Mouse (Mus musculus): ENCODE data around the gene Supt5.
A peak's percentile ranks its signal among the peaks of the same experiment; 100 is the strongest.
"Not testable (repeated sequence)": the region's sequence is repeated elsewhere in the genome, so short reads cannot be mapped to it uniquely, and the experiment has no call there.

Supt5 gene

DNA sequence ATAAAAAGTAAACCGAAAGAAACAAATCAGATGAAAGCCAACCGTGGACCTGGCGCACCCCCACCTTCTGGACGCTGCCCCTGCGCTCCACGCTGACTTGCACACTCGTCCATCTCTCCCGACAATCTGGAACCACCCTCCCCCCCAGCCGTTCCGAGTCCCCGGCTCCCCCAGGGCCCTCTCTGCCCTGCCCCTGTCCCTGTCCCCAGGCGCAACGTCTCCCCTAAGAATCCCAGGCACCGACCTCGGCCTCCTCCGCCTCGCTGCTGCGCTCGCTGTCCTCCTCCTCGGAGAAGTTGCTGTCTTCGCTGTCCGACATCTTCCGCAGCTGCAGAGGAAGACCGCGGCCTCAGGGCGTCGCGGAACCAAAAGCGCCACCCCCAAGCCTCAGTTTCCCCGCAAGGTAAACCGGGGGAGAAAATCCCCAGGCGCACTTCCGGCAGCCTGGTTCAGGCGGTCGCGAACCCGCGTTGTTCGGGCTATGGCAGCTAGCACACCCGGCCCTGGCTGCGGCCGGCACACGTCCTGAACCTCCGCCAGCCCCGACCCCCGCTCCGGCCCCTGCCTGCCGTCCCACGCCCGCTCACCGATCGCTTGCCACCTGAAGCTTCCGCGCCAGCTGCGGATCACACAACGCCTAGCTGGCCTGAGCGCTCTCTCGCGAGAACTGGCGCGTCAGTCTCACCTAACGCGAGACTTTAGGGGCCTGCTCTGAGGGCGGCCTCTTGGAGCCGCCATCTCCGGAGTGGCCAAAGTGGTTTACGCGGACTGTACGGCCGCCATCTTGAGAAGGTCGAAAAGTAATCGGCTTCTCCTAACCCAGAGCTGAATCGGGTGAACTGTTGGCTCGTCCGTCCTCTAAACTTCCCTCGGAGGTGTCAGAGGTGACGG is at the start of gene Supt5:
TSS of gene Supt5 (minus strand) at position 639 of the 891 bp plus-strand sequence.
- peak; percentile 94 to 97 for DNase-seq (ENCODE audit: low spot score in 2 of 2)

DNA sequence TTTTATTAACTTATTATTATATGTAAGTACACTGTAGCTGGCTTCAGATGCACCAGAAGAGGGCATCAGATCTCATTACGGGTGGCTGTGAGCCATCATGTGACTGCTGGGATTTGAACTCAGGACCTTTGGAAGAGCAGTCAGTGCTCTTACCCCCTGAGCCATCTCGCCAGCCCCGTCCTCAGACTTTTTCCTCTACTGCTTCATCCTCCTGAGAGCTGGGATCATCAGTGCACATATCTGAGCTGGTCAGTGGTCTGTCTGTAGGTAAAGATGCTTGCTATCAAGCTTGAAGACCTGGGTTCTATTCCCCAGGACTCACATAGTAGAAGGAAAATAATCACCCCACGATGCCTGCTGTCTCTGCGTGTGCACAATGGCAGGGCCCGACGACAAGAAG is 48.8 kb upstream of the Supt5 start:
- not testable (repeated sequence) for DNase-seq (ENCODE audit: low spot score in 2 of 2)

DNA sequence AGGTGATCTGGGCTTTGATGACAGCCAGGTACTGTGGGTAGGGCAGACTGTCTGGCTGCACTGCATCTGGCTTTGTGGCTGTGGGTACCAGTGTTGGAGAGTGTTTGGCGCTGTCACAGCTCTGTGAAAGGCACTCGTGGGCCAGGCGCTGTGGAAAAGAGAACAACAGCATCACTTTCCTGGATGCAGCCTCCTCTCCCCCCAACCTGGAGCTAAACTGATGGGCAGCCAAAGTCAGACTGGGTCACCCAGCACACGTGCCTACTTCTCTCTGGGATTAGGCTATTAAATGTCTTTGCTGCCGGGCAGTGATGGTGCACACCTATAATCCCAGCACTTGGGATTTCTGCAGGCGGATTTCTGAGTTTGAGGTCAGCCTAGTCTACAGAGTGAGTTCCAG is 48.3 kb upstream of the Supt5 start:
- DNase-seq (ENCODE audit: low spot score in 2 of 2) = not testable (repeated sequence)

DNA sequence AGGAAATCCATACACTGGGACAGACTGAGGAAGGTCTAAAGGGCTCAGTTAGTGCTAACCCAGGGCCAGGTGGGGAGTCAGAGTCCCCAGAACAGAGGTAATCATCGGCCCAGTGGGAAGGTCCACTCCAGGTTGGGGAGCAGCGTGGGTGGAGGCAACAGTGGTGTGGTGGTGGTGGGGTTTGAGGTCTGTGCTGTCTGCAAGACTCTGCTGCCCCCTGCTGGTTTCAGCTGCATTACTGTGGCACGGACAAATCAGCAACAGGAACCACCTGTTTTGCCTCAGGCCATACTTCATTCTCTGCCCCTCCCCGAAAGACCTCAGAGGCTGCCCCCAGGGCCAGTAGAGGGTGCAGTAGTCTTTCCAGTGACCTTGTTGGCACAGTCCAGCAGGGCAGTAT is 47.9 kb upstream of the Supt5 start:
- DNase-seq (ENCODE audit: low spot score in 2 of 2) = peak; percentile 84 to 90

DNA sequence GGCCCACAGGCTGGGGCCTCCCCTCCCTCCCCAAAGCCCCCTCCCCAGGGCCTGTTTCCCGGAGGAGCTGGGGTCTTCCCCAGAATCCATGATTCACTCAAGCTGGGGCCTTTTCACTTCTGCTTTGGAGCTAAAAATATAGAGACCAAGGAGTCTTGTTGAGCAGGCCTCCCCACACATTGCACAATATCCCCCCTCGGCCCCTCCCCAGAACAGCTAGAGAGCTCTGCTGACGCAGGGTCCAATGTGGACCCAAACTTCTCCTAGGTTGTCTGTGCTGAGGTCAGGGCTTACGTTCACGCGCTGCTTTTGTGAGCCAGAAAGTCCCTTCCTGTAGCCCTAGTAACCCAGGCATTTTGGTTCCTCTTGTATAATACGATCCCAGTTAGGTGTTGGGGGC is 47.5 kb upstream of the Supt5 start:
- DNase-seq (ENCODE audit: low spot score in 2 of 2) = no peak

DNA sequence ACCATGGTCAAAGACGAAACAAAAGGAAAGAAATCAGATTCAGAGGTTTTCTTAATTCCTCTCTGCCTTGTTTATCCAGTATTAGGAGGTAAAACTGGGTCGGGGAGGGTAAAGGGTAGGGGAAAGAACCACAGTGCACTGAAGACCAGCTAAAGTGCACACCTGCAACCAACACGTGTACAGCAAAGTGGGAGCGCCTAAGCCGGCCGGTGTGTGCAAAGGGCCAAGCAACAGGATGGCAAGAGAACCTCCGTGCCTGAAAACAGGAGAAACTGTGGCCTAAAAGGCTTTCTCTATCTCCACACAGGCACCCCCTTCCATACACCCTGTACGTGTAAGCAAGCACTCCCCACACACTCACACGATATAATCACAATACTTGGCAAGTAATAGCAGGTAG is 46.6 kb upstream of the Supt5 start:
- DNase-seq (ENCODE audit: low spot score in 2 of 2) = no peak

DNA sequence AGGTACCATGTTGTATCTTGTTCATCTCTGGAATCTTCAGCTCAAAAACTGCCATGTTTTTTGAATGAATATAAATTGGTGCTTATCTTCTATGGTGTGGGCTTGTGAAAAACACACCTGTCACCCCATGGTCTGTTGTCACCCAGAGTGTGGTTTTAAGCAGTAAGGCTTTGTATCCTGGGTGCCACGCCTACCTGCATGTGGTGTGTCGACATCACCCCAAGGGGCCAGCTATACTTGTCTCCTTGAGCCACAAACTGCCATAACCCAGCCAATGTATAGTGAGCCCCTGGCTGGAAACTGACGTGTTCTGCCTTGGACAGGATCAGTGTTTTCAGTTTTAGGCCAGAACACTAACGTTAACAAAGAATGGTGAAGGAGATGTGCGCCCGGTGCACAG is 45.6 kb upstream of the Supt5 start:
- DNase-seq (ENCODE audit: low spot score in 2 of 2) = peak; percentile 52 to 58

DNA sequence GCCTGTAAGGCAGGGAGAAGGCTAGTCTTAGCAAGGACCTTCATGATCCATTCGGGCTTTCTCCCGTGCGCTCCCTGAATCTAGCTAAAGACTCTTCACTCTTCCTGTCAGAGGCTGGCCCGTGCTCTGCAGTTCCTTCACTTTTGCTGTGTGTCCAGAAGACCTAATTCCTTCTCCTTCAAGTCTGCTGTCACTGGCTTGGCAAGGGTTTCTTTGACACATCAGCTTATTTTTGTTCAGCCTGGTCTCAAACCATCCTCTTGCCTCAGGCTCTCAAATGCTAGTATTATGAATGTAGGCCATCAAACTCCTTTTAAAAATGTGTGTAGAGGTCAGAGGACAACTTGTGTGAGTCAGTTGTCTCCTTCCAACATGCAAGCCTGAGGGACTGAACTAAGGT is 45.1 kb upstream of the Supt5 start:
- DNase-seq (ENCODE audit: low spot score in 2 of 2) = no peak

DNA sequence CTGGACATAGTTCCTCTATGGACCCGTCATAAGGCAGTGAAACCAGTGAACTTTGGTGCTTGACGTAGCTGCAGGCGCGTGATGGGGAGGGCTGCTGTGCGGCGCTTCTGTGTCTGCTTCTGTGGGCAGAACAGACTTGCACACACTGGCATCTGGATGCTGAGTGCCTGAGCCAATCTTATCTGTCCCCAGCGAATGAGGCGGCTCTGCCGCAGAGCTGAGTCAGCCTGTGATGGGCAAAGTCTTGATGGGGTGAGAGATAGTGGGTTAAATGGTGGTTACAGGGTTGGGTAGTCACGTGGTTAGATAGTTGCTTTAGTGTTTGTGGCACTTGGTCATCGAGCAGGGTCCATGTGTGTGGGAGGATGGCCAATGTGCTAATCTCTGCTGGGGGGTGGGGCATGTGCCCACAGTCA is 44.4 kb upstream of the Supt5 start:
- DNase-seq (ENCODE audit: low spot score in 2 of 2) = peak; percentile 94 to 95

DNA sequence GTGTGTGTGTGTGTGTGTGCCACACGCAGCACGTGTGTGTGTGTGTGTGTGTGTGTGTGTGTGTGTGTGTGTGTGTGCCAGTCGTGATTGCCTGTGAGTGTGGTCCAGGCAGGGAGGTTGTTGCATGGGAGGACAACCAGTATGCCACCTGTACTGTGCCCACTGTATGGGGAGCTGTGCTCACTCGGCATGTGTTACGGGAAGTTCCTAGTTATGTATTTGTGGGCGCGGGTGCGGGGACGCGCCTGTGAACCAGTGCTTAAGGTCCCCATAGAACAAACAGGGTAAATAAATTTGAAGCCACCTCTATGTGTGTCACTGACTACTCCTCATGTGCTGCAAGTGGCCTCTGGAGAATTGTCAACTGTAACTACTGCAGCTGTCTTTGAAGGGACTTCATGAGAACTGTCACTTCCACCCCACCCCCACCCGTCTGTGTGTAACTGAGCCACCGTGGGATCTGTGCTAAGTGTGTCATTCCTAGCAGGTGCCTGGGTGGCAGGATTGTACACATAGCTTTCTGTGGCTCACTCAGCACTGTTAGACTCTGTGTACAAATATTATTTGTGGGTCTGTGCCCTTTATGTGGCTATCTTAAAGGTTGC is 43.9 kb upstream of the Supt5 start:
- peak in 1 of 2 experiments; percentile 81 for DNase-seq (ENCODE audit: low spot score in 2 of 2)

DNA sequence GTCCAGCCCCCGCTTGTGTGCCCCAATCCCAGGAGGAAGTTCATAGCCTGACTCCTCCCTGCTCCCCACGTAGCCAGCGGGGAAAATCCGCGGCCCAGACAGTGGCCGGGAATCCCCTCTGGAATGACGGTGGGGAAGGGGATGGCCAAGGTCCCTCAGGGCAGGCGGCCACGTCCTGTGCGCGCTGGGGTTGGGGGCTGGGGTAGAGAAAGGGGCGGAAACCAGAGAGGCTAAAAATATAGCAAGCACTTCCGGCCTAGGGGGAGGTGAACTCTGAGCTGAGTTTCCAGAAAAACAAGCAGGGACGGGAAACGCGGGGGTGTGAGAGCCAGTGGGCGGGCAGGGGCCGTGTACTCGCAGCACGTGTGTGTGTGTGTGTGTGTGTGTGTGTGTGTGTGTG is 43.4 kb upstream of the Supt5 start:
- DNase-seq (ENCODE audit: low spot score in 2 of 2) = peak; percentile 94 to 96

DNA sequence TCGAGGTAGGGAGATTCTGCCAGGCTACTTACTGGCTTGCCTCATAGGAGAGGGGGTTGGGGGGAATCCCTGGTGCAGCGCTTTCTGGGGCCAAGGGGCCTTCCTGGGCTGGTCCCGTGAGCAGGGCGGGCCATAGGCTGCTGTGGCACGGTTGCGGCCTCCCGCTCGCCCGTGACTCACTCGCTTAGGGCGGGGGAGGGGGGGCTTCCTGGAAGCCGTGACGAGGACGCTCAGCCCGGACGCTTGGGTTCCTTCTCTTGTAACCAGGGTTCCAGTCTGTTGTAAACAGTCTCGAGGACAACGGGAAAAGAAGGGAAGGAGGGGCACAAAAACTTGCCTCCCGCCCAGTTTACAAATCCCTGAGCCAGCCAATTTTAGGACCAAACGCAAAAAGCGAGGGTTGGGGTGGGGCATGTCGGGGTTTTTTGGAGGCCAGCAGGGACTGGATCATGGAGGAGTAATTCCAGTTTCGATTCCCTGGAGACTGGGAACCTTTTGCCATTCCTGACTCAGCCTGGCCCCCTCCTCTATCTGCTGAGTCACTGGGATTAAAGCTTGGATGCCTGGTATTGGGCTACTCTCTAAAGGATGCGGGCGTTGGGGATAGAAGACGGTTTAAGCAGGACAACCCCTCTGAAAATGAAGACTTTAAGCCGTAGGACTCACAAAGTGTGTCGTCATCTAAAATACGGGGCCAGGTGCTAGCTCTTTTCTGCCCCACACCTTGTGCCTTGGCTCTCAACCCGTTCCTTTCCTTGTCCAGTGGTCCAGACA is 42.7 kb upstream of the Supt5 start:
- DNase-seq (ENCODE audit: low spot score in 2 of 2) = peak; percentile 95 to 96

DNA sequence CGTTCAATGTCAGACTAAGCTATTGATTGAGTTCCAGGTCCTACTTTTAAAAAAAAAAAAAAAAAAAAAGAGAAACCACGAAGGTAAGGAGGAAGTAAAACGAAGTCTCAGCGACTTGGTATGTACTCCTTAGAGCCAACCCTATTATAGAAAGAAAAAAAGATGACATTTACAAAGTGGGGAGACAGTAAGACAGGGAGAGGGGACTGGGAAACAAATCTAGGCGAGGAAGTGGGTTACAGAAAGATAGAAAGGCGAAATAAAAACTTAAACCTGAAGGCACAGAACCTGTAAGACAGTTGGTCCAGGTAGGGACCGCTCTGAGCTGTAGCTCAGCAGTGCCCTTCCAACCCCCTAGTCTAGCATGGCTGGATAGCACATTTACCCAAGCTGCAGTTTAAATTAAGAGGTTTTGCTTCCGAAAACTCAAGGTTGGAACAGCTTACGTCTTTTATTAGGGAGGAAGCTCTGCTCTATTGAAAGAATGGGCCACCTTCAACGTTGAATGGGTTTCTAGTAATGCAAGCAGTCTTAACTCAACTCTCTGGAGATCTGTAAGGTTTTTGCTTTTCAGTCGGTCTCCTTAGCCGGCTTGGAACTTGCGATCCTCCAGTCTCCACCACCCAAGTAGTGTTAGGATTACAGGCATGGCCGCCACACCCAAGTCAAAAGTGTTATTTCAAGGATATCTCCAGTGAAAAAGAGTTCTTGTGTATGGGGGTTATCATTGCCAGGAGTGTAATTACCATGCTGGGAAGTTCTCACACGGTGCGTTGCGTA is 41.9 kb upstream of the Supt5 start, which contains the start of gene Zfp36:
TSS of gene Zfp36 (minus strand) at position 17 of the 780 bp plus-strand sequence.
- DNase-seq (ENCODE audit: low spot score in 2 of 2) = peak in 1 of 2 experiments; percentile 48

DNA sequence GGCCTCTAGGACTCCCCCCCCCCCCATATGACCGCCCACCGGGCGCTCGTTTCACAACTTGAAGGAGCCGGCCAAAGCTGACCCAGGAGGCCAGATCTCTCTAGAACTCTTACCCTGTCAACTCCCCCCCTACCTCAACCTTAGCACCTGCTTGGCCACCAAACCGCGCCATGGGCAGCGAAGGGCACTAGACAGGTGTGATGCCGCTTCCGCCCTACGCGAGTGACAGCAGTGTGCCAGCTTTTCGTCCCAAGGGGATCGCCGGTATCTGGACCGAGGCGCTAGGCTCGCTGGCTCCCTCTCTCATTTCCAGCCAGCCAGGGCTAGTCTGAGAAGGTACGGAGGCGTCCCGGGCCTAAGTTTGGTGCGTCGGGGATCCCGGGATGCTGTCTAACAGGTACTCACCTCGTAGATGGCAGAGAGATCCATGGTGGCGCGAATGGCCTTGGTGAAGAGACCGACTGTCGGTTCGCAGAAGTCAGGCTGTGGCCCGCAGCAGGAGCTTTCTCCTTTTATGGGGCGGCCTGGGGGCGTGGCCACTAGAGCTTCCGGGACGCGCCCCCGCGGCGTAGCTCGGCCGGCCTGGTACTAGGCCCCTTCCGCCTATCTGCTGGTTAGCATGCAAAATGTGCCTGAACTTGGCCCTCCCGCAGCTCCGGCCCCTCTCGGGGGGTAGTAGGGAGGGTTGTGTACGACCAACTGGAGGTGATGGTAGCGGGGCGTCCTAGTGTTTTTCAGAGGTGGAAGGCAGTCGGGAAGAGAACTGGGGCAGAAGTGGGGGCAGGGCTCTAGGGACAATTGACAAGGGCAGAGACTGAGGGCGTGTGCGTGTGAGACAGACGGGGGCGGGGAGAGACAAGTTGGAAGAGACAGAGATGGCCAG is 40.5 kb upstream of the Supt5 start:
- peak; percentile 95 to 97 for DNase-seq (ENCODE audit: low spot score in 2 of 2)

DNA sequence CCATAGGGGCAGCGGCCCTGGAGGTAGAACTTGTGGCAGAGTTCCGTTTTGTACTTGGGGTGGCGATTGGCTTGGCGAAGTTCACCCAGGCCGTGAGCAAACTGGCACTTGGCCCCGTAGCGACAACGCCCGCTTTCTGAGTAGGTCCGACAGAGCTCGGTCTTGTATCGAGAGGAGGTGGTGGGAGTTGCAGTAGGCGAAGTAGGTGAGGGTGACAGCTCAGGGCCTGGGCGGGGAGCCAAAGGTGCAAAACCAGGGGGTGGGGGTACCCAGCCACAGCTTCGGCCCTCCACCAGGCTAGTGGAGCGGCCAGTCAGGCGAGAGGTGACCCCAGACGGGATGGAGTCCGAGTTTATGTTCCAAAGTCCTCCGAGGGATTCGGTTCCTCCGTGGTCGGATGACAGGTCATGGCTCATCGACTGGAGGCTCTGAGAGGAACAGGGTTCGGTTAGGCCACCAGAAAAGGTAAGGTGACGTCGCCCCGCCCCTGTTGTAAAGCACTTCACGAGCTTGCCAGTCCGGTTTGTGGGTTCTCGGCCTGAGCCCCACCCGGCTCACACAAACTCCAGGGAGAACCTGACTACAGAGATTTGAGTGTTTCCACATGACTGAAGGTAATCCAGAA is 39.6 kb upstream of the Supt5 start:
- DNase-seq (ENCODE audit: low spot score in 2 of 2) = peak; percentile 67 to 71

DNA sequence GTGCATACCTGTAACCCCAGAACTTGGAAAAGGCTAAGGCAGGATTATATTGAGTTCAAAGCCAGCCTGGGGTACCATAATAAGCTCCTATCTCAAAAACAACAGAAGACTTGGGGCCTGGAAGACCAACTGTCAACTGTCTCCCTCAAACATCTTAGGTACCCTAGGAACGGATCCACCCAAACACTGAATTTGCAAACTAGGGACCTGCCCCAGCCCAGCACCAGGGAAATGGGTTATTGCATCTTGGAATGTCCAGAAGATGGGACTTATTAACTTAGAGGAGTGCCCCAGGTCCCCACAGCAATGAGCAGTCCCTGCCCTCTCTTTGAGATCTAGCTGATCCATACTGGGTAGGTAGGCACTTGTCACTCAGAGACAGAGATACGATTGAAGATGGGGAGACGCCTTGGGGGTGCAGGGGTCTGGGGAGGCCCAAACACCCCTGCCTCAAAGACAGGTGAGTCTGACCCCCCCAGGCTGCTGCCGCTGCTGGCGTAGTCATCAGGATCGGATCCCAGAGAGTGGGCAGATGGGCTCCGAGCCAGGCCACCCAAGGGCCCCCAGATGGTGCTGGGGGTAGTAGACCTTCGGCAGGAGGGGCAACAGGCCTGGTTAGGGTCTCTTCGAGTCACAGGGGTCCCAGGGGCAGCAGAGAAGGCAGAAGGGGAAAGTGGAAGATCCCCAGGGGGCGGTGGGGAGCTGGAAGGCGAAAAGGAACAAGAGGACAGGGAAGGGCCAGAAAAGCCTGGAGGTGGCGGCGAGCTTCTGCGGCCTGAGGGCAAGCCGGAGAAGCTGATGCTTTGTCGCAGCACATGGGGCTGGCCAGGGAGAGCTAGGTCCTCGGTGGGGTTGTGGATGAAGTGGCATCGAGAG is 38.9 kb upstream of the Supt5 start:
- peak; percentile 29 for DNase-seq (ENCODE audit: low spot score in 2 of 2)

DNA sequence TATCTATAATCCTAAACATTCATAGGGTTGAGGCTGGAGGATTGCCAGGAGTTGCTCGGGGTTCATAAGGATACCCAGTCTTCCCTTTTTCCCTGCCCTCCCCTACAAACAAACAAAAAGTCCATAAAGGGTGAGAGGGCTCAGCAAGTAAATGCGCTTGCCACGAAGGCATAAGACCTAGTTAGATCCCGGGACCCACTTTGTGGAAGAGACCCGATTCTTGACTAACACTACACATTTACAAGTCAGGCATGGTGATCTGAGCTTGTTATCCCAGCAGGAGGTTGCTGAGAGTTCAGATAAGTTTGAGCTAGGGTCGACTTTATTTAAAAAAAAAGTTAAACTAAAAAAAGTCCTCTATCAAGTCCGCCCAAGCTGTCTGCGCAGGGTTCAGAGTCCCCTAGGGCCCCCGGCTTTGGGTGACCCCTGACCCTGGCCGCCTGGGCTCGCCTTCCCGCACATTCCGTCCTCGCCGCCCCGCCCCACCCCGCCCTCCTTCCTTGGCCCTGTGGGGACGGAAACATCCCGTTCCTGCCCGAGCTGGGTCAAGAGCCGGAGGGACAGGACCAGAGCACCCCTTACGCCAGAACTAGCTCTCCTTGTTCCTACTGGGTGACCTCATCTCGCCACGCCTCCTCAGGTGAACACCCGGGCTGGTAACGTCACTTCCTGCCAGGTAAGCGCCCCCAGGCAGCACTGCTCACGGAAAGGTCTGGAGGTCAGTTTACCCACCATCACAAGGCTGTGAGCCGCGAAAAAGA is 37.6 kb upstream of the Supt5 start:
- peak; percentile 66 to 81 for DNase-seq (ENCODE audit: low spot score in 2 of 2)

Measured in natural killer cell, adult 2 months (primary cell).